Mouse (Mus musculus): Measurements from ENCODE around the gene Fam204a.
A peak's percentile ranks its signal among the peaks of the same experiment; 100 is the strongest.

Fam204a gene

DNA sequence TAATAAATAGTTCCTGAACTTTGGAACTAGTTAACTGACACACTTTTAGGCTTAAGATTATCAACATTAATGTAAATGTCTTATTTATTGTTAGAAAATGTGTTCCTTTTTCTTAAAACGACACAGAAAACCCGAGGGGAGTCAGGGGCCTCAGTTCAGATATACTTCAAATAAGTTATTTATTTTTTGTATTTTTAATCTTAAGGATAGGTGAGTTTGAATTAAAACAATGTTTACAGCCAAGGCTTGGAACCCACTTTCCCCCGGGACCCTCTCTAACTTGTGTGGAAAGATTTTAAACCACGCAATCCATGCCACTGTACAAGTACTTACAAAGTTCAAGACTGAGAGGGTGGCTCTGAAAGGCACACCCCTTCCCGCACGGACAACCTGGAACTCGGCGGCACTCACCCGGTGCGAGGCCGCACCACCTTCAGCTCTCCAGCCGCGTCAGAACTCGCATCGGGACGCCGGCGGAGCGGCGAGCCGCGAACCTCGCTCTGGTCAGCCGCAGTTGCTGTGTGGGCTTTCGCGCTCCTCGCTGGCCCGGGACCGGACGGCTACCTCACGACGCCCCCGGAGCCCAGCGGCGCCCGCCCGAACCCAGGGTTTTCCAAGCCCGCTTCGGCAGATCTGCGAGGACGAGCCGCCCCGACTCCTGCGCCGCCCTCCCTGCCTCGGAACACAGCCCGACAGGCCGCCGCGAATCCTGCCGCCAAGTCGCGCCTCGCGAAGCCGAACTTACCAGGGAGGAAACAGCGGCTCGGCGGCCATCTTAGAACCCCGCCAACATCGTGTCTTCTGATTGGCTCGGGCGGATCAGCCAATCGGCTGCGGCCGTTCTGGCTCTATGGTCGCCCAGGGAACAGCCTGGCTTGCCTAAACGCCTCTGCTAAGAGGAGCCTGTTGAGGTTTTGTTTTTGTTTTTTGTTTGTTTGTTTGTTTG lies at the start of gene Fam204a:
Fam204a (minus strand) TSS at position 803 of the 946 bp plus-strand sequence.
- peak; percentile 93 to 95 for DNase-seq (ENCODE audit: low read depth in 2 of 2, low spot score in 2 of 2)

- no peak for DNase-seq (ENCODE audit: low read depth in 2 of 2, low spot score in 2 of 2)
These were observed 39.3 kb upstream of the Fam204a start for GRCm38 (mm10) chr19:60265789-60266188.

GRCm38 (mm10) chr19:60260689-60261088 lies 34.2 kb upstream of the Fam204a start:
- no peak for DNase-seq (ENCODE audit: low read depth in 2 of 2, low spot score in 2 of 2)

GRCm38 (mm10) chr19:60252021-60252420 lies 25.5 kb upstream of the Fam204a start:
- no peak for DNase-seq (ENCODE audit: low read depth in 2 of 2, low spot score in 2 of 2)

DNA sequence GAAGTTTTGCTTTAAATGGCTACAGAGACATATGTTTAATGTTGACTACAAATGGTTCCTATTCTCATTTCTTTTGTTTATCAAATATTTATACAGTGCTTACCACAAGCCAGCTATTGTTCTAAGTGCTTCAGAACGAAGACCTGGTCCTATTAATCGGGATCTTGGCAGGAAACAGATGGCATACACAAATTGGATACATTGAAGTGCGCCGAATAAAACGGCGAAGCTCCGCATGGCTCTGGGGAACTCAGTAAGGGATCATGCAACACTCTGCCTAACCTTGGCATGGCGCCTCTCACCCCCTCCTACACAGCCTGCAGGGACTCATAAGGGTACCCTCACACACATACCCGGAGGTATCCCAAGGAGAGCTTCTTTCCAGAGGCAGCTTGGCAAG lies 24.7 kb upstream of the Fam204a start:
- DNase-seq (ENCODE audit: low read depth in 2 of 2, low spot score in 2 of 2), result no peak

DNA sequence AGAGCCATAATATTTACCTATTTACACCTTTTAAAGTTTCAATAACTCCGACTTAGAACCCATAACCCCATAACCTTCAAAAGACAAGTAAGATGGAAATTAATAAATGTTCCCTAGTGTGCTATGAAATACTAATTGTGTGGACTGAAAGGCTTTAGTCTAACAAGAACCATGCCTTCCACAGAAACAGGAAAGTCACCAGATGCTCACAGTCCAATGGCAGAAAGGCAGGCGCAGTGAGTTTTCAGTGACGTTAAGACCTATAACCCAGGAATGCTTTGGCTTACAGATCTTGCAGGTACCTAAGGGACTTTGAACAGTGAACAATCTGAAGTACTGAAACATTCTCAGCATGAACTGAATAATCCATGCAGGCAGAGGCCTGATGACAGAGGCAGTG lies 18.7 kb upstream of the Fam204a start:
- no peak for DNase-seq (ENCODE audit: low read depth in 2 of 2, low spot score in 2 of 2)

- DNase-seq (ENCODE audit: low read depth in 2 of 2, low spot score in 2 of 2), result no peak
These were observed 16.1 kb upstream of the Fam204a start for GRCm38 (mm10) chr19:60242620-60243019.

GRCm38 (mm10) chr19:60241916-60242602 lies 15.6 kb upstream of the Fam204a start:
- no peak for DNase-seq (ENCODE audit: low read depth in 2 of 2, low spot score in 2 of 2)

DNA sequence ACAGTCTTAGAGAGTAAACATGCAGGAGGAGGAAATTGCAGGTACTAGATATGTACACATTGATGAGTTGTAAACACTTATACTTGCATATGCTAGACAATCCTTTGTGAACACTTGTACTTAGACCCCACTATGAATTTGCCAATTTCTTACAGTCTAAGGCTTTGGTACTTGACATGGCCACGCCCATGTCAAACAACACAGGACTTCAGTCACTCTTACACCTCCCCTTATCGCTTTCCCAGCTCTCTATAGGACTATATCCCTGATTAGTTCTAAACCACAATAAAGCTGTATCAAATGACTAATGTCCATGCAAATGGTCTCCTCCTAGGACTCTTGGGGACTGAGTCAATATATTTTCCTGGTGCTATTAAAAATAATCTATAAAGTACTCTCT lies 5.0 kb upstream of the Fam204a start:
- DNase-seq (ENCODE audit: low read depth in 2 of 2, low spot score in 2 of 2), result no peak

DNA sequence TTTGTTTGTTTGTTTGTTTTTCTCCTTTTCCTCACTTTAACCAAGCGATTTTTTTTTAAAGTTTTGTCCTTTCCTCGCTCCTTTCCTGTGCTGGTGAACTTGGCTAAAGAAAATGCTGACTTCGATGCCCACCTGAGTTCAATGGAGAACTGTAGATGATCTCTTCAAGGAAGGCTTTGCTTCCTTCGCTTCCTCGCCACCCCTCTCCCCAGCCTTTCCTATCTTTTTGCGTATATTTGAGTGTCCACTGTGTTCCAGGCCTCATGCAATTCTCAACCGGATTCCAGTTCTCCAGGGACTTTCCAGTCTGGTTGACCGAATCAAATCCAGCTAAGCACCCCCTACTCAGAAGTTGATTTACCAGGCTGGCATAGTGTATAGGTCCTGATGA lies 339 bp upstream of the Fam204a start:
- DNase-seq (ENCODE audit: low read depth in 2 of 2, low spot score in 2 of 2), result no peak

GRCm38 (mm10) chr19:60219395-60219794 lies 7.1 kb downstream of the Fam204a start:
- DNase-seq (ENCODE audit: low read depth in 2 of 2, low spot score in 2 of 2), result no peak

DNA sequence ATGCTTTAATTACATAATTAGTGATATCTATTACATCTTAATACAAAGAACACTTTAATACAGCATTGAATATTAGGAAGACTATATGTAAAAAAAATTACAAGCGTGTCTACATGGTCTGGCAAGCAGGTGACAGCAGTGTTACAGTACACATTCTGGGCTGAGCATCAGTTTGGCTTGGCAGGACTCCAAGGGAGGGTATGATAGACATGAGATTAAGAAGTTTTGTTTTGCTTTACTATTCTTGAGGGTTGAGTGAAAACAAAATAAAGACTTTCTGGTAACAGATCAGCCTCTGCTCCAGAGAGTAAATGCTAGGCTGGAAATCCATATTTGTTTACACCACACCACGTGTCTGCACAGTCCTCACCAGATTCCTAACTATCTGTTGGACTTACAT lies 8.5 kb downstream of the Fam204a start:
- DNase-seq (ENCODE audit: low read depth in 2 of 2, low spot score in 2 of 2), result no peak

DNA sequence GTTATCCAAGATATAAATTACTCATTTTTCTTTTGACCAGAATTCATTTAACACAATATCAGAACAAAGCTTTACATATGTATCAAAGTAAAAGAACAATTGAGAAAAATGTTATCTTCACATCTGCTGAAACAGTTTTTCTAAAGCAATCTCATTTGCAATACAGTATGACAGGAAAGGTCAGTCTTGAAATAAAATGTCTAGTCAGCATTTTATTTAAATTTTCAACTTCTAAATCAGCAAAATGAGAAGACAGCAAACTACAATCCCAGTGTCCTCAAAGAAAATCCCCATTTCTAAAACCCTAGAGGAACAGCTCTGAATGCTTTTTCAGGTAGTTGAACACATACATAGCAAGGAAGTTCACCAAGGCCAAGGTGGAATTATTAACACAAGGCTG lies 18.3 kb downstream of the Fam204a start:
- no peak for DNase-seq (ENCODE audit: low read depth in 2 of 2, low spot score in 2 of 2)

DNA sequence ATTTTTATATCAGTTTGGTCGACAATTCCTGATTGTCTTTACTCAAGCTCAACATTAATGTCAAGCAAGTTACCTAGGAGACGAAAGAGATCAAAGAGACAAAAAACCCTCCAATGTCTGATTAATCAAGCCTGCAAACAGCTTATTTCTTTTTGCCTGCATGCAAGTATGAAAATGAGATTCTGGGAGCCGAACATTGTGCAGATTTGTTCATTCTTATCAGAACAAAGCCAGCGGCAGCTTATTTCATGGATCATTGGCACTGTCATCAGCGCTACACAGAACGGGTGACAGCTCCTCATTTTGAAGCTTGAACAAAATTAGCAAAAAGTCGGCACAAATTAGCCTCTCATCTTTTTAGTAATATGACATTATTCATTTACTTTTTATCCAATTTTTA lies 22.3 kb downstream of the Fam204a start:
- DNase-seq (ENCODE audit: low read depth in 2 of 2, low spot score in 2 of 2), result no peak

DNA sequence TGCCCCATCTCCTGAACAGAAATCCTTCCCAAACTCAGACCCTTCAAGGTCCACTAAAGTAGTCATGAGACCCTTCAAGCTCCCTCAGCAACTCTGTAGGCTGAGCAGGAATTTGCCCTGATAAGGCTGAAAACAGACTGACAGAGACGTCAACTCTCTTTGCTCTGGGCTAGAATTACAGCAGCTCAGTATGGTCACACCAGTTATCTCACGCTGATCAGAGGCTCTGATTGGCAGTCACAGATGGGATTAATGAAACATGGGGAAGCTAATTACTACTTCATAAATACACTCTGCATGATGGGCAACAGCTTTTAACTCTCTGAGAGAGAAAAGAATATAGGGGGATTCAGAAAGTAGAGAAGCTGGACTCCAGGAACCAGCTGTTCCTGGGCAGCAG lies 26.2 kb downstream of the Fam204a start:
- DNase-seq (ENCODE audit: low read depth in 2 of 2, low spot score in 2 of 2), result no peak

GRCm38 (mm10) chr19:60199152-60199551 lies 27.3 kb downstream of the Fam204a start:
- DNase-seq (ENCODE audit: low read depth in 2 of 2, low spot score in 2 of 2), result no peak

DNA sequence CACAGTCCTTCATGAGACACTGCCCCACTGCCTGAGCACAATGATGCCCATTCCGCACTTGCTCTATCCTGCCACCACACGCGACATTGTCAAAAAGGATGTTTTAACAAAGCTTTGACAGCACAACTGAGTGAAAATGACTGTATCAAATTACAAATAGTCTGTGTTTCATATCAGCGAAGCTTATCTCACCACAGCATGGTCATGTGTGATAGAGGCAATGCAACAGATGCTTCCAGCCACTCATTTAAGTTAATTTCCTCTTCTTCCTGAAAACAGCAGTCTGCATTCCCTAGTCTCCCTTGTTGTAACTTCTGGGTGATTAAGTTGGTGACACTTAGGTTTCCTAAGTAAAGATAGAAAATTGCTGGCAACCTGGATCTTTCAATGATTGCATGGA lies 33.7 kb downstream of the Fam204a start:
- no peak for DNase-seq (ENCODE audit: low read depth in 2 of 2, low spot score in 2 of 2)

- no peak for DNase-seq (ENCODE audit: low read depth in 2 of 2, low spot score in 2 of 2)
These were observed 37.3 kb downstream of the Fam204a start for GRCm38 (mm10) chr19:60189206-60189605.

GRCm38 (mm10) chr19:60182901-60183300 lies 43.6 kb downstream of the Fam204a start:
- peak; percentile 37 to 51 for DNase-seq (ENCODE audit: low read depth in 2 of 2, low spot score in 2 of 2)

DNA sequence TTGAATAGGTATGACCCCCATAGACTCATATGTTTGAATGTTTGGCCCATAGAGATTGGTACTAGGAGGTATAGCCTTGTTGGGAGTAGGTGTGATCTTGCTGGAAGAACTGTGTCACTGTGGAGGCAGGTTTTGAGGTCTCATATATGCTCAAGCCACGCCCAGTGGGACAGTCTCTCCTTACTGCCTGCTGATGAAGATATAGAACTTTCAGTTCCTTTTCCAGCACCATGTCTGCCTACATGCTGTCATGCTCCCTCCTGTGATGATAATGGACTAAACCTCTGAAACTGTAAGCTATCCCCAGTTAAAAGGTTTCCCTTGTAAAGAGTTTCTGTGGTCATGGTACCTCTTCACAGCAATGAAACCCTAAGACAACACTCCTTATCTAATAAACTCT lies 44.3 kb downstream of the Fam204a start:
- DNase-seq (ENCODE audit: low read depth in 2 of 2, low spot score in 2 of 2), result no peak

DNA sequence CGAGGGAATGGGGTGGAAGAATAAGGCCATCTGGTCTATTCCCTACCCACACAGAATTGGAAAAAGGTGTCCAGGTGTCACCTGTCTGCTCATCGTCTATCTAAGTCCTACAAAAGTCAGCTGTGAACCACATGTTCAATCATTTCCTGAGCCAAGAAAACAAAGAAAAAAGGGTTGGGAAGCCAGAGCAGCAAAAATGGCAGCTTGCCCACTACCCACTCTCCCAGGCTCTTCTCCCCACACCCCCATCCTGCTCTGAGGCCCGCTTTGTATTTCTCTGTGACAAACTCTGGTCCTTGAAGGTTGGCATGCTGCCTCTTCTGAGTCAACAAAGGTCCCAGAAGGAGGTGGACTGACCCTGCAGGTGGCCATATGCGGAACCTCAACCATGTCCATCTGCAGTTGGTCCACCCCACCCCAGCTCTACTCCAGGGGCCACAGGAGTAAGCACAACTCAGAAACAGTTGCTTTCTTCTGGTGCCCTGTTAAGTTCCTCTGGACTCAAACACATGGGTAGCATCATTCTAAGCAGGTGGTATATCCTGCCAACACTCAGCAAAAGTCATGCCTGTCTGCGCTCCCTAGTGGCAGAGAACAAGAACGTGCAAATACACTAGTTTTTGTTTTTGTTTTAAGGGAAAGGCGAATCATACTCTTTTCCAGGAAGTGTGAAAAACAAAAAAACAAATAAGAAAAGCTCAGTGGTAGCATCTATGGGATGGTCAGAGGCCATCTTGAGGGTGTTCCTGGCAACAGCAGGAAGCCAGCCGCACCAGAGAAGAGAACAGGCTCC lies 47.5 kb downstream of the Fam204a start:
- no peak for DNase-seq (ENCODE audit: low read depth in 2 of 2, low spot score in 2 of 2)

DNA sequence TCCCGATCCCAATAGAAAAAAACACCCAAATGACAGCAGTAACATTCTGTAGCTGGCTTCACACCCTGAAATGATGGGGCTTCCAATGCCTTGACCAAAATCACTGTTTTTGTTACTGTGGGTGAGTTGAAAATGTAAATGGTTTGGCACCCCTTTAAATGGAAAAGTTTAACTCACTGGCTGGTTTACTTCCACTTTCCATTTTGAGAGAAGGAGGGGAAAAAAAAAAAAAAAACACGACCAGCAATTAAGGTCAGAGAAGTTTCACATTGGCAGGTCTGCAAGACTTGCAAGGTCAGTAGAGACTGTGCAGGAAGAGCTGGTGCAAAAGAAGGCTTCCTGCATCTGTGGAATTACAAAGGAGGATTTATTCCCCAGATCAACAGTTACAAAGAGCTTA lies 61.1 kb downstream of the Fam204a start:
- DNase-seq (ENCODE audit: low read depth in 2 of 2, low spot score in 2 of 2), result no peak

Measured in CD8-positive naive resting alpha-beta T cell, adult 2 months (primary cell).